Mouse (Mus musculus): ENCODE measurements around the gene Mindy4. TPM values are rescaled to one million over a fixed set of nuclear protein-coding genes. Genes with fewer than 3 reads are reported as not detected.
A peak's percentile ranks its signal among the peaks of the same experiment; 100 is the strongest.

The Mindy4 gene
- total RNA-seq, 2 experiments from 2014 or later, result 4.9 to 5.2 TPM

- no peak for DNase-seq
- intact Hi-C loops (cut with DNase I), result no loop called here
Measured at GRCm38 (mm10) chr6:55251596-55251995, 48.4 kb downstream of the Mindy4 start.

- intact Hi-C loops (cut with DNase I), result no loop called here
- no peak for DNase-seq
Measured at GRCm38 (mm10) chr6:55252731-55253247, 49.6 kb downstream of the Mindy4 start.

GRCm38 (mm10) chr6:55256500-55257191 lies 53.5 kb downstream of the Mindy4 start:
- no peak for DNase-seq

GRCm38 (mm10) chr6:55257246-55257645 lies 54.1 kb downstream of the Mindy4 start:
- intact Hi-C loops (cut with DNase I), result no loop called here
- no peak for DNase-seq

More at GRCm38 (mm10) chr6:55256500-55257191, 53.5 kb downstream of the Mindy4 start:
- intact Hi-C loops (cut with DNase I), result no loop called here

- intact Hi-C loops (cut with DNase I), result no loop called here
- no peak for DNase-seq
Measured at GRCm38 (mm10) chr6:55258428-55259325, 55.5 kb downstream of the Mindy4 start.

GRCm38 (mm10) chr6:55262161-55262560 lies 59.0 kb downstream of the Mindy4 start:
- no peak for DNase-seq
- intact Hi-C loops (cut with DNase I), result no loop called here

- DNase-seq, result no peak
- intact Hi-C loops (cut with DNase I), result no loop called here
Measured at GRCm38 (mm10) chr6:55263490-55264046, 60.4 kb downstream of the Mindy4 start.

GRCm38 (mm10) chr6:55264741-55265366 lies 61.7 kb downstream of the Mindy4 start:
- no peak for DNase-seq
- intact Hi-C loops (cut with DNase I), result no loop called here

- intact Hi-C loops (cut with DNase I), result no loop called here
- DNase-seq, result no peak
Measured at GRCm38 (mm10) chr6:55272952-55273351, 69.8 kb downstream of the Mindy4 start.

- intact Hi-C loops (cut with DNase I), result no loop called here
- no peak for DNase-seq
Measured at GRCm38 (mm10) chr6:55273463-55273862, 70.3 kb downstream of the Mindy4 start.

- intact Hi-C loops (cut with DNase I), result no loop called here
- DNase-seq, result peak in 1 of 2 experiments; percentile 27
Measured at GRCm38 (mm10) chr6:55275000-55275399, 71.8 kb downstream of the Mindy4 start.

GRCm38 (mm10) chr6:55275786-55276185 lies 72.6 kb downstream of the Mindy4 start:
- no peak for DNase-seq
- intact Hi-C loops (cut with DNase I), result no loop called here

- intact Hi-C loops (cut with DNase I), result no loop called here
- DNase-seq, result no peak
Measured at GRCm38 (mm10) chr6:55276692-55277282, 73.6 kb downstream of the Mindy4 start.

GRCm38 (mm10) chr6:55278086-55278485 lies 74.9 kb downstream of the Mindy4 start:
- no peak for DNase-seq
- intact Hi-C loops (cut with DNase I), result no loop called here

- intact Hi-C loops (cut with DNase I), result no loop called here
- DNase-seq, result no peak
Measured at GRCm38 (mm10) chr6:55278520-55278919, 75.3 kb downstream of the Mindy4 start.

- intact Hi-C loops (cut with DNase I), result no loop called here
- DNase-seq, result no peak
Measured at GRCm38 (mm10) chr6:55280979-55281378, 77.8 kb downstream of the Mindy4 start.

GRCm38 (mm10) chr6:55281687-55282086 lies 78.5 kb downstream of the Mindy4 start:
- intact Hi-C loops (cut with DNase I), result no loop called here
- DNase-seq, result no peak

- intact Hi-C loops (cut with DNase I), result no loop called here
- no peak for DNase-seq
Measured at GRCm38 (mm10) chr6:55282348-55282747, 79.2 kb downstream of the Mindy4 start.

- DNase-seq, result no peak
- intact Hi-C loops (cut with DNase I), result no loop called here
Measured at GRCm38 (mm10) chr6:55285218-55285617, 82.0 kb downstream of the Mindy4 start.

GRCm38 (mm10) chr6:55288007-55288602 lies 84.9 kb downstream of the Mindy4 start:
- no peak for DNase-seq
- intact Hi-C loops (cut with DNase I), result no loop called here

Measured in heart, postnatal 10 days (tissue).